Mouse (Mus musculus) forebrain, postnatal 0 days (tissue): ENCODE data around the gene Lima1. TPM values are rescaled to one million over a fixed set of nuclear protein-coding genes. Genes with fewer than 3 reads are reported as not detected.
"Not testable (repeated sequence)": the region's sequence is repeated elsewhere in the genome, so short reads cannot be mapped to it uniquely, and the experiment has no call there.

ENCODE experiments used
- ATAC-seq: fragments of 200-750 bp; cut with Nextera tagmentation; 2 replicates; pipeline ENCODE4 v1.8.0; 2017; ENCODE audit warnings: mild to moderate bottlenecking, moderate library complexity
- DNase-seq: peaks from one replicate; pipeline ENCODE4 v3.0.0-alpha.2; 2015
- H3K27ac ChIP-seq: fragments of 300-500 bp; sonication (generic); 2 replicates; pipeline ENCODE4 v1.5.1; 2014; ENCODE audit warnings: low read depth, mild to moderate bottlenecking, antibody characterized with exemption, low read length, moderate library complexity, mixed read lengths
- H3K27me3 ChIP-seq: fragments of 300-500 bp; sonication (generic); 2 replicates; pipeline ENCODE4 v1.6.1; 2014; ENCODE audit warnings: mild to moderate bottlenecking, low read length, mixed read lengths; ENCODE audit not compliant: insufficient read depth
- H3K36me3 ChIP-seq: fragments of 300-500 bp; sonication (generic); 2 replicates; pipeline ENCODE4 v1.6.1; 2014; ENCODE audit warnings: mild to moderate bottlenecking, moderate library complexity; ENCODE audit not compliant: insufficient read depth
- H3K4me1 ChIP-seq: fragments of 300-500 bp; sonication (generic); 2 replicates; pipeline ENCODE4 v1.6.1; 2014; ENCODE audit warnings: antibody characterized with exemption; ENCODE audit not compliant: insufficient read depth
- H3K4me2 ChIP-seq: fragments of 300-500 bp; sonication (generic); 2 replicates; pipeline ENCODE4 v1.6.1; 2014; ENCODE audit warnings: low read depth, mild to moderate bottlenecking, moderate library complexity
- H3K4me3 ChIP-seq: fragments of 300-500 bp; sonication (generic); 2 replicates; pipeline ENCODE4 v1.5.1; 2014; ENCODE audit warnings: low read depth, low read length, mixed read lengths
- H3K9ac ChIP-seq: fragments of 300-500 bp; sonication (generic); 2 replicates; pipeline ENCODE4 v1.6.1; 2014; ENCODE audit warnings: mild to moderate bottlenecking
- H3K9me3 ChIP-seq: fragments of 300-500 bp; sonication (generic); 2 replicates; pipeline ENCODE4 v1.6.1; 2016; ENCODE audit warnings: low read length
- CTCF ChIP-seq: sonication (generic); IDR thresholded peaks from 2 replicates; pipeline ENCODE4 v1.5.1; 2016; ENCODE audit warnings: antibody characterized with exemption, control low read depth, low read depth
- WGBS: fragments of 180-500 bp; shearing (Covaris S2); extraction: QIAGEN DNeasy Blood & Tissue Kit; methylation state at CpG from one replicate; pipeline ENCODE4 v1.1.7; 2014; 5-methylcytosine and 5-hydroxymethylcytosine counted together
- polyA plus RNA-seq: library from polyadenylated mRNA; unstranded; fragments of >200 nt; fragmentation: Nextera tagmentation; extraction: Ambion mirVana; gene quantifications from 2 replicates; pipeline ENCODE4 v1.2.1, GENCODE M21; 2015
- total RNA-seq: library from RNA; depleted of rRNA; stranded (reverse); fragments of >200 nt; gene quantifications from 2 replicates; pipeline ENCODE4 v1.2.3, GENCODE M21; 2014

The Lima1 gene
- total and polyA plus RNA-seq, 2 experiments from 2014 or later: 9.7 to 11.8 TPM

DNA sequence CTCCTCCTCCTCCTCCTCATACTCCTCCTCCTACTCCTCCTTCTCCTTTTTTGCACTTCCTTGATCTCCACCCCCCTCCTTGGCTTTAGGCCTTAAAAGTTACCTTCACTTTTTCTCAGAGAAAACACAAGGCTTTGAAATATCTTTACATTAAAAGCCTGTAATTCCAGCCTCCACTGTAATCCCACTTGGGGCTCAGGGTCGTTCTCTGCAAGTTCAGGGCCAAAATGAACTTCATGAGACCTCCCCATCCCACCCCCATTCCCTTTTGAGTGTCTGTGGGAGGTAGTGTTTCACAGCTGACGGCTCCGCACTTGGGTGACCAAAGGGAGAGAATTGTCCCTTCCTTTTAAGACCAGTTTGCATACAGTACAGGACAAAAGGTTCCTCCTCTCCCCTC lies 102.3 kb downstream of the Lima1 start:
- no peak for DNase-seq
- no peaks in the 10 kb centered on the region for H3K9me3 ChIP-seq
- TF ChIP-seq CTCF: no peak
- H3K4me3 ChIP-seq: peak overlapping the region; percentile 79
- WGBS: 31% methylated on average over 3 of the region's 3 CpGs
- H3K36me3 ChIP-seq: no peaks in the 10 kb centered on the region; the same call in 1 of the 2 replicates
- no peak for ATAC-seq
- H3K4me1 ChIP-seq: peaks cover 7% of the 10 kb centered on the region; the same call in 1 of the 2 replicates
- no peak overlapping the region for H3K27ac ChIP-seq
- H3K4me2 ChIP-seq: peak overlapping the region; percentile 79; the same call in 1 of the 2 replicates
- H3K9ac ChIP-seq: no peak overlapping the region
- no peaks in the 10 kb centered on the region for H3K27me3 ChIP-seq

- H3K36me3 ChIP-seq, H3K9me3 ChIP-seq, H3K27me3 ChIP-seq, DNase-seq, H3K4me1 ChIP-seq, ATAC-seq: not testable (repeated sequence)
- Histone ChIP-seq H3K9ac (peak within 1 kb of the TSS; percentile 94), H3K27ac (peak within 1 kb of the TSS; percentile 94), H3K4me2 (peak within 1 kb of the TSS; percentile 79), H3K4me3 (peak within 1 kb of the TSS; percentile 79)
These were observed 102.6 kb downstream of the Lima1 start, which contains the start of gene Cers5 for GRCm38 (mm10) chr15:99772881-99772924. Gene Cers5, minus strand, starts transcription at chr15:99772885.

DNA sequence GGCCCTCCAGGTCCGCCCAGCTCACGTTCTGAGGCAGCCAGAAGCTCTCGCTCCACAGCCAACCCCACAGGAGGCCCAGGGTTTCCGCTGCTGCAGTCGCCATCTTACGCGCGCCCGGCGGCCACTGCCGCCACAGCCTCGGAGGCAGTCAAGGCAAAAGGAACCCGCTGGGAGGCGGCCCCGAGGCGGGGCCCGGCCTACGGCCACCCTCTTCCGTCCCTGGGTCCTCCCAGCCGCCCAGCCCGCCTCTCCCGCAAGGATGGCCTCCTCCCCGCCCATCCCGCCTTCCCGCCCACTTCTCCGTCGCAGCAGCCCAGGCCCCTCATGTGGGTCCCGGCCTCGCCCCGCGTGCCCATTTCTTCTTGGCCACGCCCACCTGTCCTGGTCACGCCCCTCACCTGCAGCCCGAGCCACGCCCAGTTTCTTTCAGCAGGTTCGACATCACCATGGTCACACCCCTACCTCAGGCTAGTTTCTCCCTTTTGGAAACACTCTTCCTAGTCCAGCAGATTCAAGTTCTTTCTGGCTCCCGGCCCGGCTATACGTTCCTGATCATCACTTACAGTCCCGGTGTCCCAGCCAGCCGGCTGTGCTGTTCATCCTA lies 102.9 kb downstream of the Lima1 start:
- Histone ChIP-seq H3K36me3 (no peaks in the 10 kb centered on the region), H3K27me3 (no peaks in the 10 kb centered on the region), H3K27ac (peak overlapping the region; percentile 94), H3K9me3 (no peaks in the 10 kb centered on the region), H3K4me2 (peak overlapping the region; percentile 79), H3K9ac (peak overlapping the region; percentile 94), H3K4me3 (peak overlapping the region; percentile 79), H3K4me1 (peaks cover 7% of the 10 kb centered on the region; the same call in 1 of the 2 replicates)
- ATAC-seq: peak; percentile 93
- DNase-seq: peak; percentile 83
- WGBS: 2% methylated on average over 40 of the region's 41 CpGs
- peak; percentile 46 for TF ChIP-seq CTCF

- peak; percentile 60 for DNase-seq
- H3K4me3 ChIP-seq: peak overlapping the region; percentile 79
- H3K27me3 ChIP-seq: no peaks in the 10 kb centered on the region
- no peaks in the 10 kb centered on the region for H3K9me3 ChIP-seq
- peak overlapping the region; percentile 94 for H3K27ac ChIP-seq
- peak overlapping the region; percentile 94 for H3K9ac ChIP-seq
- H3K36me3 ChIP-seq: no peaks in the 10 kb centered on the region
- TF ChIP-seq CTCF: no peak
- peak overlapping the region; percentile 79 for H3K4me2 ChIP-seq
- 1% methylated on average over 59 of the region's 59 CpGs for WGBS
- peak; percentile 83 for ATAC-seq
- peaks cover 7% of the 10 kb centered on the region; the same call in 1 of the 2 replicates for H3K4me1 ChIP-seq
These were observed 103.5 kb downstream of the Lima1 start for GRCm38 (mm10) chr15:99771601-99772276.

DNA sequence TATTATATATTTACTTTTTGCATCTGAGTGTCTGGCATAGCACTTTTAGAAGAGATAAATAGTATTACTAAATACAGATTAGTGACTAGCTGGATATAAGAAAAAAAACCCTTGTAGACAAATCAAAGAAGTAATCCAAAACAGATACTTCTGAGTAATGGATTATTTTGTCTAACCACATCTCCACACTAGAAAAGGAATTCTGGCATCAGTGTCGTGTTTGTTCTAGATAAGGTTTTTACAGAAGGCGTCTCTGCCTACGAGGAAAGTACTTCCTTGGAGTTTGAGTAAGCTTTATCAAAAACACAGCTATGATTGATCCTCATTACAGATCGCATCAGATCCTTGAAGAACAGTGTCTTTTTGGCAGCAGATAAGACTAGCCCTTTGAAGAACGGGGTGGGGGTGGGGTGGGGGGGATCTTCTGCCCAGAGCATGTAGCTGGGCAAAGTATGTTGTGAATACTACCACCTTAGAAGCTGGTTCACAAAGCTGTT lies 104.2 kb downstream of the Lima1 start:
- no peaks in the 10 kb centered on the region for H3K36me3 ChIP-seq
- peaks cover 7% of the 10 kb centered on the region; the same call in 1 of the 2 replicates for H3K4me1 ChIP-seq
- ATAC-seq (no peak), DNase-seq (no peak)
- TF ChIP-seq CTCF: no peak
- peak overlapping the region; percentile 94 for H3K9ac ChIP-seq
- H3K9me3 ChIP-seq: no peaks in the 10 kb centered on the region
- peak overlapping the region; percentile 94 for H3K27ac ChIP-seq
- H3K4me2 ChIP-seq: peak overlapping the region; percentile 79
- peak overlapping the region; percentile 79 for H3K4me3 ChIP-seq
- H3K27me3 ChIP-seq: no peaks in the 10 kb centered on the region
- WGBS: 14% methylated on average over 5 of the region's 5 CpGs

- no peak for TF ChIP-seq CTCF
- Histone ChIP-seq H3K27ac (no peak overlapping the region), H3K36me3 (peaks cover 5% of the 10 kb centered on the region; the same call in 1 of the 2 replicates), H3K9ac (no peak overlapping the region), H3K4me1 (peaks cover 7% of the 10 kb centered on the region; the same call in 1 of the 2 replicates), H3K4me2 (no peak overlapping the region), H3K27me3 (no peaks in the 10 kb centered on the region), H3K9me3 (no peaks in the 10 kb centered on the region), H3K4me3 (no peak overlapping the region)
- 98% methylated on average over 1 of the region's 1 CpGs for WGBS
- ATAC-seq: no peak
- no peak for DNase-seq
These were observed 106.5 kb downstream of the Lima1 start for GRCm38 (mm10) chr15:99768761-99769160.

GRCm38 (mm10) chr15:99767467-99767866 lies 107.8 kb downstream of the Lima1 start:
- H3K9me3 ChIP-seq: no peaks in the 10 kb centered on the region
- WGBS: 80% methylated on average over 4 of the region's 4 CpGs
- H3K9ac ChIP-seq: no peak overlapping the region
- no peak for TF ChIP-seq CTCF
- no peak overlapping the region for H3K4me3 ChIP-seq
- DNase-seq (no peak), ATAC-seq (no peak)
- no peak overlapping the region for H3K4me2 ChIP-seq
- no peaks in the 10 kb centered on the region for H3K27me3 ChIP-seq
- peaks cover 7% of the 10 kb centered on the region; the same call in 1 of the 2 replicates for H3K4me1 ChIP-seq
- H3K27ac ChIP-seq: no peak overlapping the region
- H3K36me3 ChIP-seq: peaks cover 5% of the 10 kb centered on the region; the same call in 1 of the 2 replicates
